Mouse (Mus musculus) kidney, postnatal 0 days (tissue): Measurements from ENCODE around the gene Afdn. TPM values are rescaled to one million over a fixed set of nuclear protein-coding genes. Genes with fewer than 3 reads are reported as not detected.

ENCODE experiments used
- polyA plus RNA-seq: library from polyadenylated mRNA; unstranded; fragments of >200 nt; fragmentation: Nextera tagmentation; extraction: Ambion mirVana; gene quantifications from 2 replicates; pipeline ENCODE4 v1.2.1, GENCODE M21; 2015

The Afdn gene
- polyA plus RNA-seq, 1 experiment from 2014 or later = 102 TPM

Other genes with a start within 250 kb of the Afdn start
- 3.3 and 4.1 TPM in 2 replicates for gene Tcte2, start 1.3 kb downstream of the Afdn start, polyA plus RNA-seq
- not detected in 2 replicates for gene Gm7168, start 187.8 kb downstream of the Afdn start, polyA plus RNA-seq
- gene Gm7356, start 243.2 kb downstream of the Afdn start, polyA plus RNA-seq = not detected in 2 replicates